Mouse (Mus musculus) telencephalon, adult 2 months (tissue): Measurements from ENCODE around the gene Gmfb.

Source experiments
- DNase-seq: peaks from one replicate; pipeline ENCODE4 v3.0.0-alpha.2; 2011; ENCODE audit warnings: low read depth, low spot score

Gmfb gene

DNA sequence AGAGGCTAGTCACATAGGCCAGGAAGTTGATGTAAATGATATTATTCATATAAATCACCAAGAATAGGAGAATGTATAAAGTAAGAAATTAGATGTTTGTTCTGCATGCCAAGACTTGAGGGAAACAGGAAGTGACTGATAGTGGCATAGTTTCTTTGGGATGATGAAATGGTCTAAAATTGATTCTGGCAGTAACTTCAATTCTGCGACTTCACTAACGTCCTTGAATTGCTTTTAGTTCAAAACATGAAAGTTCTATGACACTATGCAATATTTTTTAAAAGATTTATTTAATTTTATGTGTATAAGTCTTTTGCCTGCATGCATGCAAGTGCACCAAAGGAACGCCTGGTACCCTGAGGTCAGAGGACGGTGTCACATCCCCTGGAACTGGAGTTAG, 18.8 kb downstream of the Gmfb start:
- no peak for DNase-seq

- DNase-seq: no peak
Measured at GRCm38 (mm10) chr14:46800684-46801345, 21.2 kb downstream of the Gmfb start.

- DNase-seq: no peak
Measured at GRCm38 (mm10) chr14:46794157-46794556, 27.9 kb downstream of the Gmfb start.

- no peak for DNase-seq
Measured at GRCm38 (mm10) chr14:46790723-46791122, 31.3 kb downstream of the Gmfb start.

DNA sequence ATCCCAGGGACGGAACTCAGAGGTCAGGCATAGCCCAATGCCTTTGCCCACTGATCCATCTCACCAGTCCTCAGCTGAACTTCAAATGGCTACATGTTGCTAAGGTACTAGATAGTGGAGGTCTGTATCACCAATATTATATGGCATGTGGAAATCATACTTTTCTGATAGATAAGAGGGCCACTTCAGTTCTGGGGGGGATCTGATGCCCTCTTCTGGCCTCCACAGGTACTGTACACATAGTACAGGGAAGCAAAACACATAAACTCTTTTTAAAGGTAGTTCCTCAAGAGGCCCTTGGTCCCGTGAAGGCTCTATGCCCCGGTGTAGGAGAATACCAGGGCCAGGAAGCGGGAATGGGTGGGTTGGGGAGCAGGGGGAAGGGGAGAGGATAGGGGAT, 31.7 kb downstream of the Gmfb start:
- DNase-seq: no peak

GRCm38 (mm10) chr14:46788505-46788901, 33.5 kb downstream of the Gmfb start:
- no peak for DNase-seq

DNA sequence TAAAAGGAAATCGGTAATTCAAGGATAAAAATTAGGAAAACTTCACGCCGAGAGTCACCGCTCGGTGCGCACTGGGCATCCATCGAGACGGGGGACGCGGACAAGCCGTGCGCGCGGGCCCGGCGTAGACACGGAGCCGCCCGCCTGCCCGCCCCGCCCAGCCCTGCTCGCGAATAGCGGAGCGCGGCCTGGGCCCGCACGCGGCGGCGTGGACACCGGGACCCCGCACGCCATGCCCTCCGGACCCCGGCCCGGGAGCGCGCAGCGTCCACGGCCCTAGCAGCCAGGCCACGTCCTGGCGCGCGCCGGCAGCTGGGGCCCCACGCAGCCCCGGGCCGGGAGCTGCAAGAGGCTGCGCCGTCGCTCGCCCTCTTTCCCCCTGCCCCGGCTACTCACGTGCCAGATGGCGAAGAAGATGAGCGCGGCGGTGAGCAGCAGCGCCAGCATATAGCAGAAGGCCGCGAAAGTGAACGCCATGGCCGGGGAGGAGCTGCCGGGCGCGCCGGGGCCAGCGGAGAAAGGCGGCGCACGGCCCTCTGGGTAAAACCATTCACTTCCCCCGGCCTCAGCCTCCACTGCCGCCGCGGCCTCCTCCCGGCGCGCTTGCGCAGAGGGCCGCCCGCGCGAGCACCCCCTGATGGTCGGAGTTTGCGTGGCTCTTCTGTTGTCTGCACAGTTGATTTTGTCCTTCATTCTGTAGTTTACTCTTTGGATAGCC, 34.1 kb downstream of the Gmfb start, which contains the start of gene Cnih1:
TSS of gene Cnih1 (minus strand) at position 625 of the 718 bp plus-strand sequence.
- DNase-seq: peak; percentile 77

DNA sequence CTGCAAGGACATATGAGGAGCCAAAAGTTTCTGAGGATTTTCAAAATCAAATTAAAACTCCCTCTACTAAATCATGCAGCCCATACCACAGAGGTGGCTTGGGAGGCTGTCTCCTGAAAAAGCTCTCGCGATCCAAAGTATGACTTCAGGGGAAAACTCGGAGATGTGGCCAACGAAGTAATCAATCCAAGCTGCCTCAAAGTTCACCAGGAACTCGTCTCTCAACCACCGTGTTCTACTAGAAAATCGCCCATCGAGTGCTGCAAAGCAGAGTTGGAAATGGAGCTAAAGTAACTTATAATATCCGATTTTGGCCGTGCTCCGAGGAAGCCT, 34.6 kb downstream of the Gmfb start:
- DNase-seq: no peak

GRCm38 (mm10) chr14:46785247-46785646, 36.8 kb downstream of the Gmfb start:
- DNase-seq: no peak

- DNase-seq: no peak
Measured at GRCm38 (mm10) chr14:46783327-46783926, 38.6 kb downstream of the Gmfb start.

DNA sequence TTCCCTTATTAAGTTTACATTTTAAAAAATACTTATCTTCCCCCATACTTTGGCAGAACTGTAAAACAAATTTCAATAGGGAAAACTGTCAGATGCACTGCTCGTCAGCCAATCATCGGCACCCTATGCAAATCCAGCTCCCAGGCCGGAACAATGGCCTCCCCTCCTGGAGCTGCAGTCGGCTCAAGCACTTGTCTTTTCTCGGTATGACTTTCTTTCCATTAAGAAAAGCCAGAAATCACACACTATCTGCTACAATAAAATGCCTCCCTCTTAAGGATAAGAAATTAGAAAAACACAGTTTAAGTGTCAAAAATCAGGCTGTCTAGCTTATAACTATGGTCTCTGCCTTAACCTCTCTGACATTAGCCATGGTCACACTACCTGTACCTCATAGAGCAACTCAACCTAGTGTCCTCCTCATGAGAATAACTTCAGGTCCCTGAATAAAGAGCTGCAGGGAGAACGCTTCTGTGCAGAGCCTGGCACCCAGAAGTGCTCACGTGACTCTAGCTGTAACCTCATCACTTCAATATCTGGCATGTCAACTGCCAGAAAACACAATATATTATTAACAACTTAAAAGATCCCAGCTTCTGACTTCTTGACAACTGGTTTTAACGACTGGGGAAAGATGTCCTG, 39.7 kb downstream of the Gmfb start:
- no peak for DNase-seq

- DNase-seq: no peak
Measured at GRCm38 (mm10) chr14:46781086-46781485, 41.0 kb downstream of the Gmfb start.

DNA sequence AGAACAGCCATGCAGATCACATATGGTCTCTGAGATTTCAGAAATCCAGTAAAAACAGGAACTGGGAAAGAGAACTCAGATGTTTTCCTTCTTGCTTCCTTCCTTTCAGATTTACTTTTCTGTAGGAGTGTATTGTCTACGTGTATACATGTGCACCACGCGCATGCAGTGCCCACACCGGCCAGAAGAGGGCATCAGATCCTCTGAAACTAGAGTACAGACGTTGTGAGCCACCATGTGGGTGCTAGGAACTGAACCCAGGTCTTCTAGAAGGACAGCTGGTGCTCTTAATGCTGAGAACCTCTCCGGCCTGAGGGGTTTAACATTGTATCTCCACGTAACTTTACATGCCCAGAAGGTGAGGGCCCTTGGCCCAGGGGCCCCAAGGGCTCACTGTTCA, 42.8 kb downstream of the Gmfb start:
- no peak for DNase-seq

GRCm38 (mm10) chr14:46778756-46779155, 43.3 kb downstream of the Gmfb start:
- no peak for DNase-seq

DNA sequence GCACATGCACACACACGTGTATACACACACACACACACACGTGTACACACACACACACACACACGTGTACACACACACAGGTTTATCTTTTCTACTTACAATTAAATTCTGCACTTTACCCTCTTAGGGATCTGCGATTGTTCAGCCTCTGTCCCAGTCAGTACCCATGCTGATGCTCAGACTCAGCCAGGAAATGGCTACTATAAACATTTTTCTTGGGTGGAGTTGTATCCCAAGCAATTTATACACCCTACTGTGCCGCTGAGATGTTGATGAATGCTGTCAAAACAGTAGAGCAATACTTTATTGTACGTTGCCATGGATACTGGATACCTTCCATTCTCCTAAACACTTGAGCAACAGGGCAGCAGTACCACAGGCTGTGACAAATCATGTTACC, 52.0 kb downstream of the Gmfb start:
- DNase-seq: no peak

DNA sequence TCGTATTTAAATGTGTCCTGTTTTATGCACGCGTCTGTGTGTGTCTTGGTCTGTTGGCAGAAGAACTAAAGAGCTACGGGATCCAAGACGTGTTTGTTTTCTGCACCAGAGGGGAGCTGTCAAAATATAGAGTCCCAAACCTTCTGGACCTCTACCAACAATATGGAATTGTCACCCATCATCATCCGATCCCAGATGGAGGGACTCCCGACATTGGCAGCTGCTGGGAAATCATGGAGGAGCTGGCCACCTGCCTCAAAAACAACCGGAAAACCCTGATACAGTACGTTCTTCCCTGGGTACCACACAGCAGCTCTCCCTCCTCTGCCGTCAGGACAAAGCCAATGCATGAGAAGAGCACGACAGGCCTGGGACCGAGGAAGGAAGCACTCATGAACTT, 54.9 kb downstream of the Gmfb start:
- DNase-seq: peak; percentile 27

- no peak for DNase-seq
Measured at GRCm38 (mm10) chr14:46761186-46761585, 60.9 kb downstream of the Gmfb start.

DNA sequence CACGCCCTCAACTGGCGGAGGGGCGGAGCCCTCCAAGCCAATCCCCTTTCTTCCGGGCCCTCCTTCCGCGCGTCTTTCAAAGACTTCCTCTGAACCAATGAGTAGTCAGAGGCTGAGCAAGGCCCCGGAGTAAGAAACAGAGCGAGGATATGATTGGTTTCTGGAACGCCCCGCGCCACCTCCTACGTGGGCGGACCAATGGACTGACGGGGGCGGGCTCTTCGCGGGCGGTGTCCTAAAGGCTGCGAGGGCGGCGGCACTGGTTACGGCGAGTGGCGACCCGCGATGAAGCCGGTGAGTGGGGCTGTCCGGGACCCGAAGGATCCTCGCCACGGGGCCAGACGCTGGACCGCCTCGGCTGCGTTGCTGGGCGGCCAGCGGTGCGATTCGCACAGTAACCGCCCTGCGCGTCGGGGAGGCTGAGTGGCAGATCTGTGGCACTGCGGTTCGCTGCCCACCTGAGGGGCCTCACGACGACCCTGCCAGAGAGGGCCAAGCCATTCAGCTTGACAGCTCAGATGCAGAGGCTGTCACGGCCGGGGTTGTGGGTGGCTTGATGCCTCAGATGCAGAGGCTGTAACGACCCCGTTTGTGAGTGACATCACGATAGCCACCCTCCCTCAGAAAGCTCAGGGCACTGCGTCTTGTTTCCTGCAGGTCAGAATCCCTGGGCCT, 61.5 kb downstream of the Gmfb start, which contains the start of gene Cdkn3:
TSS of gene Cdkn3 (plus strand) at position 187 of the 675 bp plus-strand sequence.
- DNase-seq: peak; percentile 88

GRCm38 (mm10) chr14:46759970-46760354, 62.1 kb downstream of the Gmfb start:
- no peak for DNase-seq
